Mouse (Mus musculus): ENCODE measurements around the gene Gata2. TPM values are rescaled to one million over a fixed set of nuclear protein-coding genes. Genes with fewer than 3 reads are reported as not detected.

The Gata2 gene
- polyA plus RNA-seq, 1 experiment from 2014 or later: 31.6 TPM

GRCm38 (mm10) chr6:88209453-88209852 lies 15.8 kb downstream of the Gata2 start:
- WGBS: 73% methylated on average over 5 of the region's 5 CpGs
- Histone ChIP-seq H3K36me3 (ENCODE audit: control insufficient read depth, insufficient read depth, low read length) (no peaks in the 10 kb centered on the region), H3K9ac (ENCODE audit: low read depth, low read length) (no peak overlapping the region), H3K27me3 (replicated peaks; ENCODE audit: control insufficient read depth, insufficient read depth, low read length) (peaks cover 26% of the 10 kb centered on the region), H3K9me3 (ENCODE audit: control insufficient read depth, low read length) (no peaks in the 10 kb centered on the region), H3K4me3 (ENCODE audit: low read depth, low read length) (no peak overlapping the region), H3K27ac (replicated peaks; ENCODE audit: low read depth, low read length) (no peak overlapping the region), H3K4me2 (ENCODE audit: low read depth, low read length) (no peak overlapping the region), H3K4me1 (ENCODE audit: control insufficient read depth, insufficient read depth, low read length) (no peaks in the 10 kb centered on the region)
- DNase-seq (ENCODE audit: low spot score): no peak
- no peak for ATAC-seq (ENCODE audit: low read depth)

DNA sequence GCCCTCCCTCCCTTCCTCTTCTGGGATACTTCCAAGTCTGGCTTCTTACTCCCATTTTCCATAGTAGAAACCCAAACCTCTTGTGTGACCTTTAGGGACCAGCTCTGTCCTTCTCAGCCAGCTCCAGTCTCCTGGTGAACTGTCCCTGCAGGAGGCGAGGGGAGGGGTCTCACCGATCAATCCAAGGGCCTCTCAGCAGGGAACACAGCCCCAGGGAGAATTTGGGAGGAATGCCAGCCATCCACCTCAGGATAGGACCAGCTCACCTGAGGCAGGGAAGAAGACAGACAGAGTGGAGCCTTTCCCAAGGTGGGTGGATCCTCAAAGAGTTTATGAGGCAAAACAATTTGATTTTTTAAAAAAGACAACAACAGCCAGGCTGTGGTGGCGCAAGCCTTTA lies 16.5 kb downstream of the Gata2 start:
- Histone ChIP-seq H3K9me3 (ENCODE audit: control insufficient read depth, low read length) (no peaks in the 10 kb centered on the region), H3K4me3 (ENCODE audit: low read depth, low read length) (no peak overlapping the region), H3K27ac (replicated peaks; ENCODE audit: low read depth, low read length) (no peak overlapping the region), H3K27me3 (replicated peaks; ENCODE audit: control insufficient read depth, insufficient read depth, low read length) (peaks cover 18% of the 10 kb centered on the region), H3K4me2 (ENCODE audit: low read depth, low read length) (no peak overlapping the region), H3K9ac (ENCODE audit: low read depth, low read length) (no peak overlapping the region), H3K36me3 (ENCODE audit: control insufficient read depth, insufficient read depth, low read length) (no peaks in the 10 kb centered on the region), H3K4me1 (ENCODE audit: control insufficient read depth, insufficient read depth, low read length) (no peaks in the 10 kb centered on the region)
- DNase-seq (ENCODE audit: low spot score): no peak
- ATAC-seq (ENCODE audit: low read depth): no peak
- WGBS: 56% methylated on average over 3 of the region's 3 CpGs

DNA sequence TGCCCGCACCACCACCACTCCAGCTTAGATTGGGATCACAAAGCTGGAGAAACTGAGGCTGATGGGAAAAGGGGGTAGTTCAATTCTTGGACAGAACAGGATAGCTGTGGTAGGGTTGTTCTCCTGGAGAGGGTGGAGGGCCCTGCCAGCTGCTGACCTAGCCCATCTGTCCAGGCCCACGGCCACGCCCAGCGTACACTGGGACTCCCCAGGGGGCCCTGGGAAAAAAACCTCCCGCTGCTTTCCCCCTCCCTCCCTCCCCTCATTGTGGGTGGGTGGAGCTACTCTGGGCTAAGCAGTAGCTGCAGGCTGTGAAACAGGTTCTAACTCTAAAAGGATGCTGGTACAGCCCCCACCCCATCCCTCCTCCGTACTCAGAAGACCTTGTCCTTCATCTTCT lies 22.1 kb downstream of the Gata2 start:
- H3K4me3 ChIP-seq (ENCODE audit: low read depth, low read length): no peak overlapping the region

GRCm38 (mm10) chr6:88216199-88216598 lies 22.5 kb downstream of the Gata2 start:
- Histone ChIP-seq H3K4me1 (ENCODE audit: control insufficient read depth, insufficient read depth, low read length) (no peaks in the 10 kb centered on the region), H3K9ac (ENCODE audit: low read depth, low read length) (no peak overlapping the region), H3K4me2 (ENCODE audit: low read depth, low read length) (no peak overlapping the region), H3K36me3 (ENCODE audit: control insufficient read depth, insufficient read depth, low read length) (no peaks in the 10 kb centered on the region), H3K4me3 (ENCODE audit: low read depth, low read length) (no peak overlapping the region), H3K27me3 (replicated peaks; ENCODE audit: control insufficient read depth, insufficient read depth, low read length) (no peaks in the 10 kb centered on the region), H3K27ac (replicated peaks; ENCODE audit: low read depth, low read length) (no peak overlapping the region), H3K9me3 (ENCODE audit: control insufficient read depth, low read length) (peaks cover 5% of the 10 kb centered on the region; the same call in 1 of the 2 replicates)
- 69% methylated on average over 4 of the region's 4 CpGs for WGBS
- ATAC-seq (ENCODE audit: low read depth): no peak
- DNase-seq (ENCODE audit: low spot score): no peak

More for the DNA sequence above, 22.1 kb downstream of the Gata2 start:
- no peaks in the 10 kb centered on the region for H3K36me3 ChIP-seq (ENCODE audit: control insufficient read depth, insufficient read depth, low read length)
- H3K4me2 ChIP-seq (ENCODE audit: low read depth, low read length): no peak overlapping the region
- DNase-seq (ENCODE audit: low spot score) (no peak), ATAC-seq (ENCODE audit: low read depth) (no peak)
- no peak overlapping the region for H3K27ac ChIP-seq (replicated peaks; ENCODE audit: low read depth, low read length)
- H3K9me3 ChIP-seq (ENCODE audit: control insufficient read depth, low read length): peaks cover 5% of the 10 kb centered on the region; the same call in 1 of the 2 replicates
- H3K4me1 ChIP-seq (ENCODE audit: control insufficient read depth, insufficient read depth, low read length): no peaks in the 10 kb centered on the region
- 63% methylated on average over 2 of the region's 6 CpGs for WGBS
- H3K9ac ChIP-seq (ENCODE audit: low read depth, low read length): no peak overlapping the region
- no peaks in the 10 kb centered on the region for H3K27me3 ChIP-seq (replicated peaks; ENCODE audit: control insufficient read depth, insufficient read depth, low read length)

DNA sequence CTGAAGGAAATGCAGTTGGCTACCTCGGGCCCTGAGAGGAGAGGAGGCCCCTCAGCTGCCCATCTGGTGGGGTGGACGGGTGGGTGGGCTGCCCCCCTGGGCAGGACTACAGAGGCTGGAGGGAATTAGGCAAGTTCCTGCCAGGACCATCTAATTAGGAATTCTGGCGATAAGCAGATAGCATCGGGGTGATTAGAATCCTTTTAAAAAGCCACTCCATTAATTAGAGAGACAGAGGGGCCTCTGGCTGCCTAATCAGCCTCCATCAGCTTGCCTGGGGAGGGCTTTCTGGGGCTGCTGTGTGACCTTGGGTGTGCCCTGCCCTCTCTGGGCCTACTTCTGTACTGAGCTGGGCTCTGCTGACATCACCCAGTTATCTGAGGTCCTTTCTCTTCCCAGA lies 25.4 kb downstream of the Gata2 start:
- H3K9me3 ChIP-seq (ENCODE audit: control insufficient read depth, low read length): peaks cover 5% of the 10 kb centered on the region; the same call in 1 of the 2 replicates
- no peak overlapping the region for H3K4me3 ChIP-seq (ENCODE audit: low read depth, low read length)
- no peak overlapping the region for H3K27ac ChIP-seq (replicated peaks; ENCODE audit: low read depth, low read length)
- no peak for DNase-seq (ENCODE audit: low spot score)
- H3K9ac ChIP-seq (ENCODE audit: low read depth, low read length): no peak overlapping the region
- no peaks in the 10 kb centered on the region for H3K4me1 ChIP-seq (ENCODE audit: control insufficient read depth, insufficient read depth, low read length)
- H3K27me3 ChIP-seq (replicated peaks; ENCODE audit: control insufficient read depth, insufficient read depth, low read length): no peaks in the 10 kb centered on the region
- no peaks in the 10 kb centered on the region for H3K36me3 ChIP-seq (ENCODE audit: control insufficient read depth, insufficient read depth, low read length)
- H3K4me2 ChIP-seq (ENCODE audit: low read depth, low read length): no peak overlapping the region
- ATAC-seq (ENCODE audit: low read depth): no peak
- WGBS: 23% methylated on average over 4 of the region's 4 CpGs

GRCm38 (mm10) chr6:88221968-88222367 lies 28.3 kb downstream of the Gata2 start, which contains the start of gene Dnajb8:
TSS of gene Dnajb8 (plus strand) at chr6:88222268.
- ATAC-seq (ENCODE audit: low read depth) (no peak), DNase-seq (ENCODE audit: low spot score) (no peak)
- WGBS: 51% methylated on average over 9 of the region's 10 CpGs

DNA sequence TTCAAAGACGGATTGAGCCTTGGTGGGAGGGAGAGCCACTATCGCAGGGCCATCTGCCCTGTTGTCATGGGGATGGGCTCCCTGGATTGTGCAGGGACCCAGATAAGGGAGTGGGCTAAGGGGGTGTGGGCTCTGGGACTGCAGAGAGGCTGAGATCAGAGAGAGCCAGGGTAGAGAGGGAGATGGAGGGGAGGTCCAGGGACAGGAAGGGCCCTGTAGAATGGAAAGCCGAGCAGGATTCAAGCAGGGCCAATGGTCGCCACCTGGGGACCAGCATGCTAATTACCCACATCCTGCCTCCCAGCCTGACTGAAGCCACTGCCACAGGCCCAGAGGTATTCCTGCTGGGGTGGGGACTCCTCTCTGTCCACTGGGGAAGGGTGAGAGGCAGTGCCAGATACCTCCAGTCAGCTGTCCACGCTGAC lies 32.9 kb downstream of the Gata2 start:
- ATAC-seq (ENCODE audit: low read depth) (peak; percentile 41; the same call in 1 of the 2 replicates), DNase-seq (ENCODE audit: low spot score) (no peak)
- Histone ChIP-seq H3K4me2 (ENCODE audit: low read depth, low read length) (no peak overlapping the region), H3K9ac (ENCODE audit: low read depth, low read length) (no peak overlapping the region), H3K27ac (replicated peaks; ENCODE audit: low read depth, low read length) (no peak overlapping the region), H3K36me3 (ENCODE audit: control insufficient read depth, insufficient read depth, low read length) (no peaks in the 10 kb centered on the region), H3K4me1 (ENCODE audit: control insufficient read depth, insufficient read depth, low read length) (no peaks in the 10 kb centered on the region), H3K9me3 (ENCODE audit: control insufficient read depth, low read length) (no peaks in the 10 kb centered on the region), H3K27me3 (replicated peaks; ENCODE audit: control insufficient read depth, insufficient read depth, low read length) (no peaks in the 10 kb centered on the region), H3K4me3 (ENCODE audit: low read depth, low read length) (no peak overlapping the region)
- 15% methylated on average over 5 of the region's 5 CpGs for WGBS

More at GRCm38 (mm10) chr6:88221968-88222367, 28.3 kb downstream of the Gata2 start, which contains the start of gene Dnajb8:
- H3K36me3 ChIP-seq (ENCODE audit: control insufficient read depth, insufficient read depth, low read length): no peaks in the 10 kb centered on the region
- peaks cover 5% of the 10 kb centered on the region; the same call in 1 of the 2 replicates for H3K9me3 ChIP-seq (ENCODE audit: control insufficient read depth, low read length)
- no peak within 1 kb of the TSS for H3K4me3 ChIP-seq (ENCODE audit: low read depth, low read length)
- no peak within 1 kb of the TSS for H3K4me2 ChIP-seq (ENCODE audit: low read depth, low read length)
- H3K27me3 ChIP-seq (replicated peaks; ENCODE audit: control insufficient read depth, insufficient read depth, low read length): no peaks in the 10 kb centered on the region
- no peak within 1 kb of the TSS for H3K27ac ChIP-seq (replicated peaks; ENCODE audit: low read depth, low read length)
- no peaks in the 10 kb centered on the region for H3K4me1 ChIP-seq (ENCODE audit: control insufficient read depth, insufficient read depth, low read length)
- H3K9ac ChIP-seq (ENCODE audit: low read depth, low read length): no peak within 1 kb of the TSS

DNA sequence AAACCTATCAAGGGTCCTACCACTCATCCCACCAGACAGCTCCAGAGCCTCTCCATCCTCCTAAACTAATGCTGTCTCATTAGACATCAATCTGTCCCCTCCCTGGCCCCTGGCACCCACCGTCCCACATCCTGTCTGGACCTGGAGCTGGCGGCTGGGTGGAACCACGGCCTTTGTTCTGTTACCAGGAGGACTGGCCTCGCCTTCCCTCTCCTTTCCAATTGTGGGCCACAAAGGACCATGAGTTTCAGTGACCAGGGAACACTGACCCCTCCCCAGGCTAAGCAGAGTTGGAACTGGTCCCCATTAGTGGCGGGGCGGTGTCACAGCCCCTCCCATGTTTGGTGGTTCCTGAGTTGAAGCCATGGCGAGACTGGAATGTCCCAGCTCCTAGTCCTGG lies 33.8 kb downstream of the Gata2 start:
- DNase-seq (ENCODE audit: low spot score): no peak
- Histone ChIP-seq H3K4me2 (ENCODE audit: low read depth, low read length) (no peak overlapping the region), H3K4me3 (ENCODE audit: low read depth, low read length) (no peak overlapping the region), H3K27ac (replicated peaks; ENCODE audit: low read depth, low read length) (no peak overlapping the region), H3K9me3 (ENCODE audit: control insufficient read depth, low read length) (no peaks in the 10 kb centered on the region), H3K36me3 (ENCODE audit: control insufficient read depth, insufficient read depth, low read length) (no peaks in the 10 kb centered on the region), H3K4me1 (ENCODE audit: control insufficient read depth, insufficient read depth, low read length) (no peaks in the 10 kb centered on the region), H3K27me3 (replicated peaks; ENCODE audit: control insufficient read depth, insufficient read depth, low read length) (no peaks in the 10 kb centered on the region), H3K9ac (ENCODE audit: low read depth, low read length) (no peak overlapping the region)
- WGBS: 63% methylated on average over 7 of the region's 7 CpGs
- ATAC-seq (ENCODE audit: low read depth): no peak

GRCm38 (mm10) chr6:88229221-88229620 lies 35.5 kb downstream of the Gata2 start:
- H3K9ac ChIP-seq (ENCODE audit: low read depth, low read length): no peak overlapping the region
- 81% methylated on average over 12 of the region's 12 CpGs for WGBS
- no peak overlapping the region for H3K27ac ChIP-seq (replicated peaks; ENCODE audit: low read depth, low read length)
- no peaks in the 10 kb centered on the region for H3K4me1 ChIP-seq (ENCODE audit: control insufficient read depth, insufficient read depth, low read length)
- H3K4me3 ChIP-seq (ENCODE audit: low read depth, low read length): no peak overlapping the region
- DNase-seq (ENCODE audit: low spot score) (no peak), ATAC-seq (ENCODE audit: low read depth) (no peak)
- H3K36me3 ChIP-seq (ENCODE audit: control insufficient read depth, insufficient read depth, low read length): no peaks in the 10 kb centered on the region
- H3K4me2 ChIP-seq (ENCODE audit: low read depth, low read length): no peak overlapping the region
- H3K9me3 ChIP-seq (ENCODE audit: control insufficient read depth, low read length): no peaks in the 10 kb centered on the region
- H3K27me3 ChIP-seq (replicated peaks; ENCODE audit: control insufficient read depth, insufficient read depth, low read length): no peaks in the 10 kb centered on the region
